Comparison of ENCODE assay signal across 11 mouse cellular contexts in the genomic region with DNA sequence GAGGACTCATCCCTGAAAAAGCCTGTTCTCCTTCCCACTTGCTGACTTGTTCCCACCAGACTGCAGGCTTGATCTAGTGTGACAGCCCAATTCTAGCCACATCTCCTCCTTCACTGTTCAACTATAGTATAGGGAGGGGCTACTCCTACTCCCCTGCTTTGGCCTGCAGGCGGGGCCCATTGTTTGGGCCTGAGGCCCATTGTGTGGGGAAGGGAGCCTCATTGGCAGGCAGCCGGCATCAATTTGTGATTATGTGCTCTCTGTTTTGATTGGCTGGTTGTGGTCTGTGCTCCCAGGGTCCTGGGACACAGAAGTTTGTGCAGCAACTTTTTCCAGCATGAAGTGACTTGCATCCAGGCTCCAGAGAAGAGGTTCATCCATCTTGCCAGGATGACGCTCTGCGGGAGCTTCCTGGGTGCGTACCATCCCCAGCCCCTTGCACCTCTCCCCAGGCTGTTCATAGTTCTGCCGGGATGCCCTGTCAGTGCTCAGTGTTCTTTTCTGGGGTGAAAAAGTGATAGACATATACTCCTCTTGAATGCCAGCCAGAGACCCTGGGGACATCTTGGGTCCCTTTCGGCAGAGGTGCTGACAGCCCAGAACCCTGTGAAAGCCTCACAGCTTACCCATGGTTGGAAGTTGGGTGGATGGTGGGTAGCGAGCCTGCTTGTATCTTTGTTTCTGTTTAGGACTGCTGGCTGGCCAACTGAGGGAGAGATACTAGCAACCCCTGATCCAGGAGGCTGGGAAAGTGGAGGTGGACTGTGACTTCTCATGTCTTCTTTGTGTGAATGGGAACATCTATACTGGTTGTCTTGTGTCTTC. TPM values are rescaled to one million over a fixed set of nuclear protein-coding genes. Genes with fewer than 3 reads are reported as not detected.
DNase-seq lines count a peak whose midpoint lies in the region; ATAC-seq lines count a peak whose summit lies in the region.
"Had no signal": no experiment of that assay in that cellular context is flagged by ENCODE, and none has a peak within 500 bp of the region (broad histone marks: within the 10 kb centered on the region; RNA-seq: fewer than 3 reads in every experiment).

Gene Myt1 (plus strand): TSS at position 327 of the 825 bp plus-strand sequence.

- peak; percentile 74 for DNase-seq in heart, adult 11 months
- no peak for DNase-seq in heart, postnatal 14 days
- peak; percentile 41 for DNase-seq in embryonic facial prominence, embryonic 11.5 days (ENCODE audit: low spot score)
- DNase-seq in layer of hippocampus, postnatal 10 days (ENCODE audit: low spot score in 2 of 2) = peak in 1 of 2 experiments; percentile 23
- DNase-seq in neural tube, embryonic 11.5 days (ENCODE audit: low spot score) = peak; percentile 77
- no peak for DNase-seq in spleen, postnatal 4 days (ENCODE audit: low spot score in 2 of 2)
- no peak for DNase-seq in spleen, postnatal 36 days (ENCODE audit: low spot score in 2 of 2)
- DNase-seq in right cerebral cortex, adult 18-20 months = no peak
- DNase-seq: adrenal gland, postnatal 14 days had no signal

- WGBS in embryonic facial prominence, embryonic 11.5 days = 29% methylated on average over 8 of the region's 8 CpGs
- 42% methylated on average over 8 of the region's 8 CpGs for WGBS in neural tube, embryonic 11.5 days

- ATAC-seq in embryonic facial prominence, embryonic 11.5 days (replicated peaks; ENCODE audit: insufficient number of reproducible peaks, low FRiP score, low TSS enrichment, low read depth) = peak; percentile 84
- ATAC-seq in neural tube, embryonic 11.5 days (ENCODE audit: insufficient read depth, low FRiP score, low TSS enrichment) = peak; percentile 89

- no peaks in the 10 kb centered on the region for H3K4me1 ChIP-seq in embryonic facial prominence, embryonic 11.5 days (ENCODE audit: control insufficient read depth, insufficient read depth, low read length)
- peaks cover 19% of the 10 kb centered on the region for H3K4me1 ChIP-seq in neural tube, embryonic 11.5 days (ENCODE audit: control insufficient read depth, insufficient read depth, low read length)

- no peaks in the 10 kb centered on the region for H3K27me3 ChIP-seq in embryonic facial prominence, embryonic 11.5 days (ENCODE audit: control insufficient read depth, insufficient read depth, low read length)
- no peaks in the 10 kb centered on the region for H3K27me3 ChIP-seq in neural tube, embryonic 11.5 days (ENCODE audit: control insufficient read depth, insufficient read depth, low read length)

- H3K27ac ChIP-seq in embryonic facial prominence, embryonic 11.5 days (replicated peaks; ENCODE audit: low read depth, low read length) = peak within 1 kb of the TSS; percentile 66; the same call in 1 of the 2 replicates
- peak within 1 kb of the TSS; percentile 90 for H3K27ac ChIP-seq in neural tube, embryonic 11.5 days (ENCODE audit: low read depth, low read length)

- intact Hi-C loops in heart, postnatal 14 days (cut with DNase I) = no loop called here

- 0 out of 2 replicates have a peak within 1 kb of the TSS, but pooled peaks have one; percentile 5 for H3K9ac ChIP-seq in embryonic facial prominence, embryonic 11.5 days (replicated peaks; ENCODE audit: low read length)
- peak within 1 kb of the TSS; percentile 62 for H3K9ac ChIP-seq in neural tube, embryonic 11.5 days (ENCODE audit: low read length)

- H3K9me3 ChIP-seq in embryonic facial prominence, embryonic 11.5 days (replicated peaks; ENCODE audit: control insufficient read depth, low read length) = no peaks in the 10 kb centered on the region
- no peaks in the 10 kb centered on the region for H3K9me3 ChIP-seq in neural tube, embryonic 11.5 days (ENCODE audit: control insufficient read depth, low read length)

- H3K4me2 ChIP-seq in embryonic facial prominence, embryonic 11.5 days (ENCODE audit: low read depth, low read length) = peak within 1 kb of the TSS; percentile 7; the same call in 1 of the 2 replicates
- peak within 1 kb of the TSS; percentile 48 for H3K4me2 ChIP-seq in neural tube, embryonic 11.5 days (ENCODE audit: low read depth)

- no peak within 1 kb of the TSS for H3K4me3 ChIP-seq in embryonic facial prominence, embryonic 11.5 days (ENCODE audit: low read depth, low read length)
- H3K4me3 ChIP-seq in neural tube, embryonic 11.5 days (ENCODE audit: low read depth, low read length) = peak within 1 kb of the TSS; percentile 41

- no peaks in the 10 kb centered on the region for H3K36me3 ChIP-seq in embryonic facial prominence, embryonic 11.5 days (replicated peaks; ENCODE audit: control insufficient read depth, insufficient read depth, low read depth, low read length)
- H3K36me3 ChIP-seq in neural tube, embryonic 11.5 days (ENCODE audit: control insufficient read depth, insufficient read depth, low read length) = no peaks in the 10 kb centered on the region

RNA-seq across cellular contexts. Expression of gene Myt1, which starts in this region (rescaled TPM):
- total RNA-seq in heart, postnatal 14 days (2021) = not detected
- 5.8 and 6.4 TPM in 2 replicates for polyA plus RNA-seq in embryonic facial prominence, embryonic 11.5 days (2014; fragmentation: Nextera tagmentation; extraction: Ambion mirVana)
- total RNA-seq in layer of hippocampus, postnatal 10 days (2021) = 10 to 100 TPM; 38.0 to 46.5 TPM
- polyA plus RNA-seq in neural tube, embryonic 11.5 days (2014; fragmentation: Nextera tagmentation; extraction: Ambion mirVana) = 36.6 and 42.3 TPM in 2 replicates
- total RNA-seq: liver, adult 2 months had no signal
- polyA plus RNA-seq: C2C12; liver, adult 2 months had no signal

Comparison
In these comparisons a context has a peak if more than half of its experiments do, and no peak if none do; other contexts are left out.
1. RNA of gene Myt1 (total RNA-seq): 38.0 to 46.5 TPM in layer of hippocampus, postnatal 10 days; not detected in heart, postnatal 14 days; every median in the first group is over 10 times any median in the second.
2. DNase-seq: peak in heart, adult 11 months (single experiment), embryonic facial prominence, embryonic 11.5 days (single experiment) and neural tube, embryonic 11.5 days (single experiment); none in heart, postnatal 14 days (0 of 2), spleen, postnatal 4 days (0 of 2), spleen, postnatal 36 days (0 of 2) and right cerebral cortex, adult 18-20 months (single experiment).